Comparison of ENCODE assay signal across 10 mouse cellular contexts in the genomic region with DNA sequence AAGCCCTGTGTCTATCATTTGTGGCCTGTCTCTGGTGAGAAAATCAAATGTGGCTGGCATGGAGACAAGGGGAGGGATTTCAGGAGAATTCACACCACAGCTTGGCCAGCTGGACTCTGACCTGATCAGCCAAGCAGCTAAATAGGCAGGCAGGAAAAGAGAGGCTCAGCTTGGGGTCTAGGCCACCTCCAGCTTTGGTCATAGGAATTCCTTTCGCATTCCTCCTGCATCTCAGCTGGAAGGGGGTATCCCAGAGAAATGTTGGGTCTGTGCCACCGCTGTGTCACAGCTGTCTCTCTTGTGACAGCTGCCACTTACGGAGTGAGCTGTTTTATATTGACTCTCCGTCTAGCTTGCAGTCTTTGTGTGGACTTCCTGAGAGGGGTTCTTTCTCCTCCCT. TPM values are rescaled to one million over a fixed set of nuclear protein-coding genes. Genes with fewer than 3 reads are reported as not detected.
DNase-seq lines count a peak whose midpoint lies in the region; ATAC-seq lines count a peak whose summit lies in the region.
"Had no signal": no experiment of that assay in that cellular context is flagged by ENCODE, and none has a peak within 500 bp of the region (broad histone marks: within the 10 kb centered on the region; RNA-seq: fewer than 3 reads in every experiment).

No protein-coding gene starts in this region.

- no peak for ATAC-seq in neural tube, embryonic 15.5 days (ENCODE audit: low FRiP score)
- peak; percentile 77 for ATAC-seq in kidney, embryonic 16.5 days (ENCODE audit: low FRiP score, low TSS enrichment)

- H3K27me3 ChIP-seq in neural tube, embryonic 15.5 days (replicated peaks), result no peaks in the 10 kb centered on the region
- H3K27me3 ChIP-seq in kidney, embryonic 16.5 days (ENCODE audit: insufficient read depth, low read length), result no peaks in the 10 kb centered on the region

- no peaks in the 10 kb centered on the region for H3K36me3 ChIP-seq in neural tube, embryonic 15.5 days
- H3K36me3 ChIP-seq in kidney, embryonic 16.5 days (ENCODE audit: insufficient read depth, low read length), result no peaks in the 10 kb centered on the region

- WGBS in neural tube, embryonic 15.5 days, result 44% methylated on average over 4 of the region's 4 CpGs
- 59% methylated on average over 4 of the region's 4 CpGs for WGBS in kidney, embryonic 16.5 days

- no peak overlapping the region for H3K4me2 ChIP-seq in neural tube, embryonic 15.5 days
- H3K4me2 ChIP-seq in kidney, embryonic 16.5 days (replicated peaks; ENCODE audit: low read depth, low read length), result no peak overlapping the region

- peaks cover 13% of the 10 kb centered on the region for H3K4me1 ChIP-seq in neural tube, embryonic 15.5 days
- H3K4me1 ChIP-seq in kidney, embryonic 16.5 days (ENCODE audit: insufficient read depth, low read length), result no peaks in the 10 kb centered on the region

- DNase-seq in adrenal gland, postnatal 10 days, result peak; percentile 25
- DNase-seq in adrenal gland, adult 18-20 months (ENCODE audit: low spot score in 2 of 2), result no peak
- DNase-seq in neural tube, embryonic 10.5 days (ENCODE audit: extremely low spot score, low spot score), result no peak
- DNase-seq in layer of hippocampus, adult 8-10 months (ENCODE audit: low spot score in 2 of 2), result no peak
- no peak for DNase-seq in natural killer cell, adult 2 months (ENCODE audit: low spot score in 2 of 2)
- DNase-seq in thymus, postnatal 36 days, result no peak
- DNase-seq: heart, postnatal 14 days; lung, adult 2 months had no signal

- H3K27ac ChIP-seq in neural tube, embryonic 15.5 days (replicated peaks), result peak overlapping the region; percentile 23; the same call in 1 of the 2 replicates
- H3K27ac ChIP-seq in kidney, embryonic 16.5 days (ENCODE audit: low read length), result no peak overlapping the region

- H3K9ac ChIP-seq in neural tube, embryonic 15.5 days (replicated peaks), result no peak overlapping the region
- H3K9ac ChIP-seq in kidney, embryonic 16.5 days (replicated peaks; ENCODE audit: low read length), result no peak overlapping the region

- H3K9me3 ChIP-seq in neural tube, embryonic 15.5 days (replicated peaks), result no peaks in the 10 kb centered on the region
- H3K9me3 ChIP-seq in kidney, embryonic 16.5 days (ENCODE audit: low read length), result no peaks in the 10 kb centered on the region

- no peak overlapping the region for H3K4me3 ChIP-seq in neural tube, embryonic 15.5 days (replicated peaks)
- H3K4me3 ChIP-seq in kidney, embryonic 16.5 days (ENCODE audit: low read length), result no peak overlapping the region

RNA-seq across cellular contexts. Expression of a gene that starts 8.0 kb away (rescaled TPM):
- total RNA-seq in adrenal gland, postnatal 10 days (2021), result not detected
- total RNA-seq in adrenal gland, adult 18-20 months (2021), result not detected
- 0.09 TPM in 1 of 2 replicates, not detected in the other for polyA plus RNA-seq in neural tube, embryonic 15.5 days (2015; fragmentation: Nextera tagmentation; extraction: Ambion mirVana)
- not detected in 2 replicates for polyA plus RNA-seq in kidney, embryonic 16.5 days (2015; fragmentation: Nextera tagmentation; extraction: Ambion mirVana)
- 1 to 10 TPM in 2 of 4 experiments, under 1 TPM in 2; 0.24 to 1.8 (median 0.93) TPM for total RNA-seq in layer of hippocampus, adult 8-10 months (2022)
- polyA plus RNA-seq: lung, adult 2 months had no signal

RNA-seq across cellular contexts. Expression of a gene that starts 48.2 kb away (rescaled TPM):
- 10 to 100 TPM; 44.6 to 56.1 TPM for total RNA-seq in adrenal gland, postnatal 10 days (2021)
- total RNA-seq in adrenal gland, adult 18-20 months (2021), result 10 to 100 TPM; 42.1 to 60.6 TPM
- 31.4 and 36.4 TPM in 2 replicates for polyA plus RNA-seq in neural tube, embryonic 15.5 days (2015; fragmentation: Nextera tagmentation; extraction: Ambion mirVana)
- polyA plus RNA-seq in kidney, embryonic 16.5 days (2015; fragmentation: Nextera tagmentation; extraction: Ambion mirVana), result 29.0 and 29.8 TPM in 2 replicates
- total RNA-seq in layer of hippocampus, adult 8-10 months (2022), result 100 to 1,000 TPM; 317 to 358 (median 338) TPM

Comparison
In these comparisons a context has a peak if more than half of its experiments do, and no peak if none do; other contexts are left out.
1. RNA of a gene that starts 48.2 kb away (total RNA-seq): 317 to 358 TPM in layer of hippocampus, adult 8-10 months; 42.1 to 60.6 TPM in adrenal gland, adult 18-20 months and 44.6 to 56.1 TPM in adrenal gland, postnatal 10 days; every median in the first group is over 4 times any median in the second.